Mouse (Mus musculus) bone marrow, adult 2 months (tissue): Measurements from ENCODE around the gene Tmem236. TPM values are rescaled to one million over a fixed set of nuclear protein-coding genes. Genes with fewer than 3 reads are reported as not detected.

Experiments used
- H3K27ac ChIP-seq: fragments of 200-500 bp; 2 replicates; pipeline ENCODE4 v1.5.1; 2012; ENCODE audit warnings: low read depth, mild to moderate bottlenecking, control low read depth, inconsistent platforms, low read length; ENCODE audit not compliant: control insufficient read depth, poor library complexity, insufficient read depth
- H3K4me1 ChIP-seq: fragments of 200-500 bp; 2 replicates; pipeline ENCODE4 v1.6.1; 2011; ENCODE audit warnings: low read length; ENCODE audit not compliant: control insufficient read depth, insufficient read depth
- H3K4me3 ChIP-seq: fragments of 200-500 bp; replicated peaks from 2 replicates; pipeline ENCODE3; 2011; ENCODE audit warnings: mild to moderate bottlenecking, low read depth, low read length, control low read depth; ENCODE audit not compliant: control insufficient read depth
- CTCF ChIP-seq: fragments of 200-500 bp; IDR thresholded peaks from 2 replicates; pipeline ENCODE4 v1.5.1; 2011; ENCODE audit warnings: low read length, control low read depth; ENCODE audit not compliant: control insufficient read depth, insufficient read depth
- POLR2A ChIP-seq: fragments of 200-500 bp; IDR thresholded peaks from 2 replicates; pipeline ENCODE4 v1.6.1; 2011; ENCODE audit warnings: low read depth, mild to moderate bottlenecking, control low read depth, low read length, borderline replicate concordance; ENCODE audit not compliant: control insufficient read depth
- WGBS: fragments of 180-500 bp; shearing (Covaris S2); methylation state at CpG from one replicate; pipeline ENCODE4 v1.1.7; 2018; 5-methylcytosine and 5-hydroxymethylcytosine counted together
- polyA plus RNA-seq: library from polyadenylated mRNA; stranded (reverse); fragments of >200 nt; gene quantifications from 2 replicates; pipeline ENCODE4 v1.2.4, GENCODE M21; 2011; ENCODE audit warnings: low replicate concordance; ENCODE audit not compliant: missing spikeins, insufficient read depth, insufficient read length

Tmem236 gene
- polyA plus RNA-seq: not detected in 2 replicates

GRCm38 (mm10) chr2:14174334-14174733 is at the start of gene Tmem236:
Tmem236 (plus strand) TSS chr2:14174523.
- no peaks in the 10 kb centered on the region for H3K4me1 ChIP-seq
- 85% methylated on average over 3 of the region's 3 CpGs for WGBS
- no peak within 1 kb of the TSS for H3K27ac ChIP-seq
- no peak within 1 kb of the TSS for H3K4me3 ChIP-seq
- TF ChIP-seq CTCF (no peak), POLR2A (no peak)

- Histone ChIP-seq H3K4me3 (no peak overlapping the region), H3K4me1 (no peaks in the 10 kb centered on the region), H3K27ac (no peak overlapping the region)
- no peak for TF ChIP-seq POLR2A
- no peak for TF ChIP-seq CTCF
- 81% methylated on average over 6 of the region's 6 CpGs for WGBS
These were observed 47.9 kb upstream of the Tmem236 start for GRCm38 (mm10) chr2:14126387-14126786.

GRCm38 (mm10) chr2:14127629-14128028 is 46.7 kb upstream of the Tmem236 start:
- H3K4me3 ChIP-seq: no peak overlapping the region
- 67% methylated on average over 3 of the region's 3 CpGs for WGBS
- TF ChIP-seq CTCF (no peak), POLR2A (no peak)
- H3K4me1 ChIP-seq: no peaks in the 10 kb centered on the region
- no peak overlapping the region for H3K27ac ChIP-seq

- Histone ChIP-seq H3K4me1 (no peaks in the 10 kb centered on the region), H3K4me3 (no peak overlapping the region), H3K27ac (no peak overlapping the region)
- 7% methylated on average over 12 of the region's 12 CpGs for WGBS
- TF ChIP-seq CTCF (no peak), POLR2A (no peak)
These were observed 43.5 kb upstream of the Tmem236 start for GRCm38 (mm10) chr2:14130641-14131339.

- no peaks in the 10 kb centered on the region for H3K4me1 ChIP-seq
- H3K27ac ChIP-seq: no peak overlapping the region
- H3K4me3 ChIP-seq: no peak overlapping the region
- 76% methylated on average over 4 of the region's 4 CpGs for WGBS
- no peak for TF ChIP-seq POLR2A
- TF ChIP-seq CTCF: no peak
These were observed 41.6 kb upstream of the Tmem236 start for GRCm38 (mm10) chr2:14132468-14133326.

- WGBS: 75% methylated on average over 3 of the region's 3 CpGs
- no peak overlapping the region for H3K4me3 ChIP-seq
These were observed 37.4 kb upstream of the Tmem236 start for GRCm38 (mm10) chr2:14136906-14137305.

GRCm38 (mm10) chr2:14139590-14139989 is 34.7 kb upstream of the Tmem236 start:
- no peaks in the 10 kb centered on the region for H3K4me1 ChIP-seq
- WGBS: 91% methylated on average over 6 of the region's 6 CpGs
- no peak overlapping the region for H3K27ac ChIP-seq
- TF ChIP-seq POLR2A (no peak), CTCF (no peak)
- no peak overlapping the region for H3K4me3 ChIP-seq

More at GRCm38 (mm10) chr2:14136906-14137305, 37.4 kb upstream of the Tmem236 start:
- no peak for TF ChIP-seq POLR2A
- TF ChIP-seq CTCF: no peak
- Histone ChIP-seq H3K4me1 (no peaks in the 10 kb centered on the region), H3K27ac (no peak overlapping the region)

GRCm38 (mm10) chr2:14140044-14140443 is 34.3 kb upstream of the Tmem236 start:
- Histone ChIP-seq H3K27ac (no peak overlapping the region), H3K4me1 (no peaks in the 10 kb centered on the region), H3K4me3 (no peak overlapping the region)
- 88% methylated on average over 2 of the region's 2 CpGs for WGBS
- TF ChIP-seq CTCF: no peak
- TF ChIP-seq POLR2A: no peak
